Mouse (Mus musculus) lung, postnatal 25 days (tissue): ENCODE measurements around the gene Lgalsl.

Experiments
- DNase-seq: peaks from one replicate; pipeline ENCODE4 v3.0.0; 2022; ENCODE audit warnings: low spot score

Lgalsl gene

GRCm38 (mm10) chr11:20782620-20783019 is 48.2 kb downstream of the Lgalsl start:
- DNase-seq, result no peak

- DNase-seq, result no peak
Observed at GRCm38 (mm10) chr11:20780312-20780711, 50.5 kb downstream of the Lgalsl start.

GRCm38 (mm10) chr11:20778861-20779563 is 51.8 kb downstream of the Lgalsl start:
- DNase-seq, result no peak

- DNase-seq, result no peak
Observed at GRCm38 (mm10) chr11:20778298-20778697, 52.6 kb downstream of the Lgalsl start.

- no peak for DNase-seq
Observed at GRCm38 (mm10) chr11:20776668-20777067, 54.2 kb downstream of the Lgalsl start.
